Mouse (Mus musculus) heart, postnatal 25 days (tissue): ENCODE results near the gene Sephs2. TPM values are rescaled to one million over a fixed set of nuclear protein-coding genes. Genes with fewer than 3 reads are reported as not detected.

Experiments used
- DNase-seq: peaks from one replicate; pipeline ENCODE4 v3.0.0; 2022; ENCODE audit warnings: low spot score
- intact Hi-C: fragments of 180-260 bp; cut with DNase I; formaldehyde crosslinking; loops from one replicate; pipeline ENCODE4 v1.15.1; 2025
- total RNA-seq, 2 experiments: library from RNA; stranded (reverse); gene quantifications; 2 replicates each; pipeline ENCODE4 v1.2.3; 2021

The Sephs2 gene
- total RNA-seq, result 10 to 100 TPM; 27.8 to 30.0 TPM

DNA sequence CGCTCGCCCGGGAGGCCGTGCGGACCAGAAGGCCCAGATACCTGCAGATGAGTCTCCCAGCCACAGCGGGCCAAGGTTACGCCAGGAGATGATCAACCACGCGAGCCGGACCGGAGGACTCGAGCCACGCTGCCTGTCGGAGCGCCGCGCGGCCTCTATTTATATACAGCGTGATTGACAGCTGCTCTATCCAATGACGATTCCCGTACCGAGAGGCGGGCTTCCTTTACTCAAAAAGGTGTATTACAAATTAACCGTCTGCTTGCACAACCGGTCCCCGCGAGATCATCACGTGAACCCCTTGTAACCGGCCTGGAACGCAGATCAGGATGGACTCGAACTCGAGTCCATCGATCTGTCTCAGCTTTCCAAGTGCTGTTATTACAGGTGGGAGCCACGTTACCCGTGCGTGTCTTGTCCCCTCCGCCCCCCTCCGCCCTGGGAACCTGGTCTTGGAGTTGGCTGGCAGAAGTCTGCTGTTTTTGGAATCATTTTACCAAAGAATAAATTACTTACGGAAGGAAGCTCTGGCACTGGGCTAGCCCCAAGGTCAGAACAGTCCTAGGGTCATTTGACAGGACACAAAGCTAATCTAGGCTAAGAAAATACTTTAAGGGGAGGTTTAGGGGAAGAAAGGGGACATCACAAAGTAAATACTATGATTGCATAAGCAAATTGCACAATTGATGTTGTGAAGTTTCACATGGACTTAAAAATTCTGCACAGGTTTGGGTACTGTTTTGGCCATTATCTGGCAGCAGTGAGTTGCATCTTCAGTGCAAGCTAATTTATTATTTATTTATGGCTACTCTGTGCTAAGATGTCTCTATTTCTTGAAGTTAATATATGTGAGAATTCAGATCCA lies at the start of gene Sephs2:
Gene Sephs2 (minus strand): TSS at position 131 of the 865 bp plus-strand sequence.
- DNase-seq, result peak; percentile 88
- intact Hi-C loops, result no loop called here

DNA sequence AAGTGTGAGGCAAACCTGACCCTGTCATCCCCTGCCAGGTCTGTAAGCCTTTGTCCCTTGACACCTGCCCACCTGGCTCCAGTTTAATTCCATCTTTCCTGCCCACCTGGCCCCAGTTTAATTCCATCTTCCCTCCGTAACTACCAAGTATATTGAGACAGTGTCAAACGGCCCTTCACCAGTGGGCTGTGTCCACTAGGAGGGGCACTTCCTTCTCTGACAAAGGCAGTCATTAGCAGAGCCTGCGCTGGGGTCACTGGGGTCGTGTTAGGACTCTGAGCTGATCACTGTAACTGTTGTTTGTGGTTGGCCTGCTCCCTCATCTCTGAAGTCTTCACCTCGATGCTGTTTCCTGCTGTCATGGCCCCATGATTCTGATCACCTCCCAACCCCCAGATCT lies 48.2 kb upstream of the Sephs2 start:
- DNase-seq, result no peak
- intact Hi-C loops, result no loop called here

DNA sequence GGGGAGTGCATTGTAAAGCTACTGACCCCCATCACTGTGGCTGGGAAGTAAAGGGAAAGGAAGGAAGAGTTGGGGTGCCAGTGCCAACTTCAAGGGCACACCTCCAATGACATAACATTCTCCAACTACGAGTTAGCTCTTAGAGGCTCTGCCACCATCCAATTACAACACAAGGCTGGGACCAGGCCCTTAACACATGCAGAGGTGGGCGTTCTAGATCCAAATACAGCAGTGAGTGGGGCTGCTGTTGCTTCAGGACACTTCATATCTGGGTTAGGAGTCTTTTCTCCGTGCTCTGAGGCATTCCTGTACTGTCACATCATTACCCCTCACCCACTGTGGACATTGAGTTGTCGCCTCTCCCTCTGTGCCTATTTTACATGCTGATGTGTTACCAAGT lies 47.3 kb upstream of the Sephs2 start:
- intact Hi-C loops, result no loop called here
- no peak for DNase-seq

DNA sequence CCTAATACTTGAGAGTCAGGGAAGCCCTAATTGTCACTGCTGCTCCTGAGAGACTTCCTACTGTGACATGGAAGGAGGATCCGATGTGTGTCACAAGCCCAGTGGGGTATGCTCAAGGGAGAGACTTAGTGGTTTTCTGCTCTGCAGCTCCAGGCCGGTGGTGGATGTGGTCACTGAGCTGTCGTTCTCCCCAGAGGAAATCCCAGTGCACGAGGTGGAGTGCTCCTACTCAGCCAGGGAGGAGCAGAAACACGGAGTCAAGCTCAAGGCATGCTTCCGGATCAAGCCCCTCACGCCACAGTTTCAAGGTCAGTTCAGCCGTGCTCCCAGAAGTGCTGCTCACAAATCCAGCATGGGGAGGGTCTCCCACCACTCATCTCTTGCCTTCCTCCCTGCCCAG lies 40.1 kb upstream of the Sephs2 start:
- intact Hi-C loops, result loop anchor here (10.0 kb wide), 1 partner anchor 341 kb away; no protein-coding TSS in a partner anchor
- no peak for DNase-seq

DNA sequence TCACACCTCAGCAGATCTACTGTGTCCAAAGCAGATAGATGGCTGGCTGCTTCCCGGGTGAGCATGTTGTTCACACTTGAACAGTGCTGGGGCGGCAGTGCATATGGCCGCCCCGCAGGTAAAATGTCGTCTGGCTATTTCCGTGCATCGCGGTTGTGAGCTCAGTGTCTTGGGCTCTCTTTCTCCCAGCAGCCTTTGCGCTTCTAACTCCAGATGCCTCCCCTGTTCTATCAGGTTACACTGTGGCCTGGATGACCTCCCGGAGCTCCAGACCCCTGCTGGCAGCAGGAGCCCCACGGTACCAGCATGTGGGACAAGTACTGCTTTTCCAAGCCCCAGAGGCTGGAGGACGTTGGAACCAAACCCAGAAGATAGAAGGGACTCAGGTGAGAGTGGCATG lies 36.1 kb upstream of the Sephs2 start:
- intact Hi-C loops, result loop anchor here (5.0 to 10.0 kb wide), 2 partner anchors 187 to 345 kb away; no protein-coding TSS in a partner anchor
- no peak for DNase-seq

DNA sequence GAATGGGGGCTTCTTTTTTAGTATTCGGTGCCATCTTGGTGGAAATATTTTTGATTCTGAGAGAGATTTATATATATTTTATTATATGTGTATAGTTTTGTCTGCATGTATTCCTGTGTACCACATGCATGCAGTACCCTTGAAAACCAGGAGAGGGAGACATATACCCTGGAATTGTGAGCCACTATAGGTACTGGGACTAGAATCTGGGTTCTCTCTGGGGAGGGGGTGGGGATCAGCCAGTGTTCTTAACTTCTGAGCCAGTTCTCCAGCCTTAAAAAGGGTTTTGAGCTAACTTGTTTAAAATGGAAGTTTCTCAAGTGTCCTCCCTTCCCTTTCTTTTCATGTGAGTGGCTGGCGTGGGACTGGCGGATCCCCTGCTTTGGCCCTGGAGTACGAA lies 35.0 kb upstream of the Sephs2 start:
- intact Hi-C loops, result loop anchor here (5.0 kb wide), 1 partner anchor 188 kb away; no protein-coding TSS in a partner anchor
- no peak for DNase-seq

DNA sequence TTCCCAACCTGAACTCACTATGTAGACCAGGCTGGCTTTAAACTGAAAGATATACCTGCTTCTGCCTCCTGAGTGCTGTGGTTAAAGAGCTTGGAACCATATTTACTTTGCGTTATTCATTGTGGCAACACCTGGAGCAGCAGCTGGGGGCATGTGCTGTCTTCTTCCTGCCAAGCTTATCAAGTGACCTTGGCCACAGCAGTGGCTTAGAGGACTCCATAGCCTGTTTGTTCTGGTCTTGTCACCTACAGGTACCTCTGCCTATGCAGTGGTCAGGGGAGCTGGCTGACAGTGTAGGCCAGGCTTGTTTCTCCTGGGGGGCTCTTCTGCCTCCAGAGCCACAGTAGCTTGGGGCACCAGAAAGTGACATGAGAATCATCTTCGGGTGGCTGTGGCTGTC lies 34.6 kb upstream of the Sephs2 start:
- DNase-seq, result no peak
- intact Hi-C loops, result loop anchor here (5.0 kb wide), 1 partner anchor 189 kb away; no protein-coding TSS in a partner anchor

DNA sequence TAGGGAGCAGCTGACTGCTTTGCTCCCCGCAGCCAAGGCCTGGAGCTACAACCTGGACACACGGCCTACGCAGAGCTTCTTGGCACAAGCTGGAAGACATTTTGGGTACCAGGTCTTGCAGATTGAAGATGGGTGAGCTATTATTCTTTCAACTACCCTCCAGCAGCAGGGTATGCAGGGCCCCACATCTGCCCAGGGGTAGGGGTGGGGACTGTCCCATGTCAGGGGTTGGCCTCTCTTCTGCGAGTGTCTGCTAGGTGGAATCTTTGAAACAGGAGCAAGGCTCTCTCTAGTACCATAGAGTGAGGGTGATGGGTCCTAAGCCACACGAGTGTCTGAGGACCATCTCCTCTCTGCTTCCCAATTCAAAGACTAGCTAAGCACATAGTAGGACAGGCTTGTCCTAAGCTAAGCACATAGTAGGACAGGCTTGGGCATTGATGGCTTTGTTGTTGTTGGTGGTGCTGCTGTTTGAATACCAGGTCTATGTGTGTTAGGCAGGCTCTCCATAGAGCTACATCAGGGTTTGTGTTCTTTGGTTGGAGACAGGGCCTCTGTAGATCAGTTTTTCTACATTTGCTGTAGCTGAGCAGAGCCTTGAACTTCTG lies 23.8 kb upstream of the Sephs2 start:
- DNase-seq, result no peak
- intact Hi-C loops, result no loop called here

DNA sequence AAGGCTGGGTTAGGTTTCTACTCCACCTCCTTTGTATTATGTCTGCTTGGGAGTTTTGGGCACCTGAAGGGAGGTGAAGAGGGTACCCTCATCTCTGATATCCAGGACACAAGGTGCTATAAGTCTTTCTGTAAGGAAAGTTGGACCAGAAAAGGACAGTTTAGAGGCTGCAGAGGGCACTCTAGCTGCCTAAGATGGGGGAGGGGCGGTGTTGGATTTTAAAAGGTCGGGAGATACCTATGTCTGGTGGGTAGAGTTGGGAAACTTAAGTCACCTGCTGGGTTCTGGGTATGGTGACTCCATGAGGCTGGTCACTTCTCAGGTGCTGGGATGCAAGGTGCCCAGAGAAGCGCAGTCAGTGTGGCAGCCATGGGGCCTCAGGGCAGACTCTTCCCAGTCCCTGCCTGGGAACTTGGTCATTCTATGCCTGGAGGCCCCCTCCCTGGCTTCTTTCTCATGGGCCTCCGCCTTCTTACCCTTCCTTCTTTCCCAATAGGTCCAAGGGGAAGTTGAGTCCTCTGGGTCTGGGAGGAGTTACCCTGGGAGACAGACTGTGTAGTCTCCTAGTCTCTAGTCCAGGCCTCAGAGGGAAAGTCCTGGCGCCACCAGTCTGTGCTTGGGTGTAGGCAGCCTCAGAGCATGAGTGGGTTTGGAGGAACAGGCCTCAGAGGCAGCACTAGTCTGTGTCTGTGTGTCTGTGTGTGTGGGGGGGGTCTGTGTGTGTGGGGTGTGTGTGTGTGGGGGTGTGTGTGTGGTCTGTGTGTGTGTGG lies 23.1 kb upstream of the Sephs2 start:
- intact Hi-C loops, result no loop called here
- DNase-seq, result no peak

DNA sequence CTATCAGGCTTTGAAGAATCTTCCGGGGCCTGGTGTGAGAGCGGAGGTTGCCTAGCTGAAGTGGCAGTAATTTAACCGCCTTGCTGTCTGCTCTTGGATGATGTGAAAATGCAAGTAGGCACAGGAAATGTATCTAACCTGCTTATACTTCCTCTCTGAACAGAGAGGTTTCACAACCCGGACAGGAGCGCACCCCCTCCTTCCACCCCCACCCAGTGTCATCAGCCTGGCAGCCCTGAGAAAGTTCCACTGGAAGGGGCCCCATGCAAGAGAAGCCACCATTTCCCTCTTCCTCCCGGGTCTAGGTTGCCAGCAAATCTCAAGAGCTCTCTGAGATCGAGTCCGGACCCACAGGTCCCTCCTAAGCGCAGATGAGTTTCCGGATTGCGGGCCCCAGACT lies 22.2 kb upstream of the Sephs2 start, which contains the start of gene Itgal:
Gene Itgal (plus strand): TSS at position 163 of the 400 bp plus-strand sequence.
- no peak for DNase-seq
- intact Hi-C loops, result no loop called here

DNA sequence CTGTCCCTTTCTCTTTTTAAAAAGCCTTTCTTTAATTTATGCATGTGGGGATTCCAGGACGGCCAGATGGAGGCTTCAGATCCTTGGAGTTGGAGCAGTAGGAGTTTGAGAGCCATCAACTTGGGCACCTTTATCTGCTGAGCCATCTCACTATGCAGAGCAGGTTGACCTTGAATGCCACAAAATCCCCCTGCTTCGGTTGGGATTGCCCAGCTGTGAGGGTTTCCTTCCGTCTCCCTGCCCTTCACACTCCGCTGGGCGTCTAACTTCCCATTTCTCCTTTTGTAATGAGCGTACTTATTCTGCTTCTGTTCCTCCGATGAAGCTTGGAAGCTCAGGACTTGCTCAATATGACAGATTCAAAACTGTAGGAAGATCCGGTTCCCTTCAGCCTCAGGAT lies 16.3 kb upstream of the Sephs2 start:
- DNase-seq, result no peak
- intact Hi-C loops, result no loop called here

DNA sequence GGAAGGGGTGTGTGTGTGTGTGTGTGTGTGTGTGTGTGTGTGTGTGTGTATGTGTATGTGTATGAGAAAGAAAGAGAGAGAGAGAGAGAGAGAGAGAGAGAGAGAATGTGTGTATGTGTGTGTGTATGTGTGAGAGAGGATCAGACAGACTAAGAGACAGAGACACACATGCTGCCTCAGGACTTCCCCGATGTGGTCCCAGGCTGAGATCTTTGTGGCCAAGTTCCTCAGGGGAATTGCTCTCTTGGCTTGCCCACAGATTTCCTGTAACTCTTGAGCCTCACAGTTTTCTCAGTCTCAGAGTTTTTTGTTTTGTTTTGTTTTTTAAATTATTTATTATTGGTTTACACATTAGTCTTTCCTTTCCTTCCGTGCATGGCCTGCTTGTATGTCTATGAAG lies 15.5 kb upstream of the Sephs2 start:
- no peak for DNase-seq
- intact Hi-C loops, result no loop called here

DNA sequence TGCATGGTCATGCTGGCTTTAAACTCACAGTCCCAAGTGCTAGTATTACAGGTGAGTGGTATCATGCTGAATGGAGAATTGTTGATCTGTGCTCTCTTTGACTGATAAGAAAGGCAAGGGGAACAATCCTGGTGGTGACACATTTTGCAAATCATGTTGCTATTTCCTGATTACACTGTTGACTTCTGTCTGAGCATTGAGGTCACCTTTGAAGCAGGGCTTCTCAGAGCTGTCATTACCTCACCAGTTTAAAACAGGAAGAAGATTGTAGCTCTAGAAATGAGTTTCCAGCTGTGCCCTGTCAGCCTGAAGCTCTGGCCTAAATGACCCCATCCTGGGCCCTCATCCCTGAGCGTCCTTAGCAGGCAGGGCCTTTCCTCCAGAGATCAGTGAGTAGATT lies 14.1 kb upstream of the Sephs2 start:
- intact Hi-C loops, result no loop called here
- DNase-seq, result no peak

DNA sequence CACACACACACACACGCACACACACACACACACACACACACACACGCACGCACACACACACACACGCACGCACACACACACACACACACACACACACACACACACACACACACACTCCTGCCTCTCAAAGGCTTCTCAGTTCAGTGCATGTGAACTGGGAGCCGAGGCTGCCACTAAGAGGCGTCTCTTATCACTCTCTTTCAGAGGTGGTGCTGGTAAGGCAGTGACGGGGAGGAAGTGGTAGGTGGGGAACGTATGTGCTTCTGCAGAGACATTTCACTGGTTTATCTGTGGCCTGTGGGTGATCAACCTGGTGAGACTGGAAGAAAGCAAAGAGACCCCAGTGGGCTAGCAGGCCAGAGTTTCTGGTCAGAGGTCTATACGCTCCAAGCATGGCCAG lies 11.3 kb upstream of the Sephs2 start:
- no peak for DNase-seq
- intact Hi-C loops, result no loop called here

DNA sequence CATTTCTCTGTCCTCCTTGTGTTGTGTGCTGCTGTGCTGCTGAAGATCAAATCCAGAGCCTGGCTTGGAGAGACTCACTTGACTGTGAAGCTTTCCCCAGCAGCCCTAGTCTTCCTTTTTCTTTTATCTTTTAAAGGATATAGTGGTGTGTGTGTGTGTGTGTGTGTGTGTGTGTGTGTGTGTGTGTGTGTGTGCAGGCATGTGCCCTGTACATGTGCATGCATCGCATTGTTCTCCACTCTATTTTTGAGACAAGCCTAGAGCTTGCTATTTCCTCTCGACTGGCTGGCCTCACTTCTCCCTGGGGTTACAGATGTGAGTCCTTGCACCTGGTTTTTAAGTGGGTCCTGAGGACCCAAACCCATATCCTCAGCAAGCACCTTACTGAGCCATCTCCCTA lies 8.3 kb upstream of the Sephs2 start:
- intact Hi-C loops, result no loop called here
- DNase-seq, result no peak

DNA sequence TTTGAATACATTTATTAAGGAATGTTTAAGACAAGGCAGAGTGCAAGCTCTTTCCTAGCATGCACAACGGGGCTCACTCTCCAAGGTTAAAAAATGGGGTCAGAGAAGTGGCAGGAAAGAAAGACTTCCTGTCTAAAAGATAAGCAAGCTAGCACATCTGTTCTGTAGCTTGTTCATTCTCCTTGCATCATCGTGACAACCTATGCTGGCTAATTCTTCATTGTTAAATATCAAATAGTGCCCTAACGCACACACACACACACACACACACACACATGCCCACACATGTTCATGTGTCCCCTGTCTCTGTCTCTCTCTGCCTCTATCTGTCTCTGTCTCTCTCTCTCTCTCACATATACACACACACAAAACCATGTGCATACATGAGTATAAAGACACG lies 7.3 kb upstream of the Sephs2 start:
- intact Hi-C loops, result no loop called here
- DNase-seq, result no peak

DNA sequence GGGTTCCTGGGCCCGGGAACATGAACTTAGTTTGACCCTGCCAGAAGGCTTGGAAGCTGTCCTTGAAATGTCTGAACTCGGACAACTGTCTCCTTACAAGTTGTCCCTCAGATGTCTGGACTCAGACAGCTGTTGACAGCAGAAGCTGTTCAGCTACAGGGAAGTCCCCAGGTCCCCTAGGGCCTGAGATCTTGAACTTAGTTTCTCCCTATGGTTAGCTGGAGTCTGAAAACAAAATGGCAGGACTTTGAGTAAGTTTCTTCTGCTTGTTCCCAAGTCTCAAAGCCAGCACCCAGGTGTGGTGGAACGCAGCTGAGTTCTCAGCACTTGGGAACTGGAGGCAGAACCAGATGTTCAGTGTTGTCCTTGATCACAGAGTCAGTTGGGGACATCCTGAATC lies 6.2 kb upstream of the Sephs2 start:
- intact Hi-C loops, result no loop called here
- no peak for DNase-seq

DNA sequence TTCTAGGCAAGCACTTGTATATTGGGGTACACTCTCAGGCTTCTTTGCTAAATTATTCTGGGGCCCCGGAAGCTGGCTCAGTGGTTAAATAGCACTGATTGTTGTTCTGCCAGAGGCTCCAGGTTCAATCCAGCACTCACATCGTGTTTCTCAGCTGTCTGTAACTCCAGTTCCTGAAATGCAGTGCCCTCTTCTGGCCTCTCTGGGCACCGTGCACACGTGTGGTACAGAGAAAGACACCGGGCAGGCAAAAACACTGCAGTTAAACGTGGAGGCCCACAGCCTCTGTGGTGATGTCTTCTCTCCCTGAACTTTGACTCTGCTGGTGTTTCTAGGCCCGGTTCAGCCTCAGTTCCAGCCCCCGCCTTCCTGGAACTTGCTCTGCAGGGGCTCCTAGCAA lies 4.5 kb upstream of the Sephs2 start:
- no peak for DNase-seq
- intact Hi-C loops, result no loop called here

DNA sequence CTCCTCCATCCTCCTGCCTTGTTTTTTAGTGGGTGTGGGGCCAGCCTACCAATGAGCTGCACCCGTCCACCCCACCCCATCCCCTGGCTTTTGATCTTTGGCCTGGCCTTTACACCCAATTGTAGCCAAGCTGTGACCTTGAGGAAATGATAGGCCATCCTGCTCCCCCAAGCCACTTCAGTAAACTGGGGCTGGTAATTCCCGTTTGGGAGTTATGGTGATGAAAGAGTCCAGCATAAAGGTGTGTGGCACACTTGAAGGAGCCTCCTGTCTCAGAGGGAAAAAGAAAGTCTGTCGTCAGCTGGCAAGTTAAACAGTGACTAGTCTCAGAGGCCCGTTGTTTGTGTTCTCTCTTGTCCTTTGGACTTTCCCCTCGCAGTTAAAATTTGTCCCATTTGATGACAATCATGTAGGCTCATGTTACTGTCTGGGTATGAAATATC lies 2.7 kb upstream of the Sephs2 start:
- no peak for DNase-seq
- intact Hi-C loops, result no loop called here

DNA sequence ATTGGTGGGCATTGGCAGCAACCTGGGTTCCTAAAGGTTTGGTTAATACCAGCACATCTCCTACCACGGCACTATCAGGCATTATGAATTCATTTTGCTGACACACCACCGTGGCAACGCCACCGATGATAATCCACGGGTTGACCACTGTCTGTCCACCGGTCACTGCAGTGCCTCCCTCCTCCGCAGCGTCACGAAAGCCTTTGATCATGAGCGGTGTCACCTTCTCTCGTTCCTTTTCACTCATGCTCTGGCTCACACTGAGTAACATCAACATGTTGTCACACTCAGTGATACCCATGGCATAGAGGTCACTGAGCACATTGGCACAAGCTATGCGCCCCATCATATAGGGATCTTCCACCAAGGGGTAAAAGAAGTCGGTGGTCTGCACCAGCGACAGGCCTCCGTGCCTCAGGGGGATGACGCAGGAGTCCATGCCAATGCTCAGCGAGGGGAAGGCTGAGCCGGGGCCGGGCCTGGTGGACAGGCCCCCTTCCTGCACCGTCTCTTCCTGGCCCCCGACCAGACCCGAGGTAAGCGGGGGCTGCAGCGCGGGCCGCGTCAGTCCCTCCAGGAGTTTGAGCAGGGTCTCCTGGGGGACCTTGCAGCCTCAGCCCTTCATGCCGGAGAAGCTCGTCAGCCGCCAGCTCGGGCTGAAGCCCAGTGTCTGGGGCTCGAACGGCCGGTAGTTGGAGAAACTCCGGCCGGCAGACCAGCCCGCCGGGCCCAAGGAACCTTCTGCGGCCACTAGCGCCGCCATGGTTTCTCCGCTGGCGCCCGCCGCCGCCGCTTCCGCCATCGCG lies 534 bp downstream of the Sephs2 start:
- intact Hi-C loops, result no loop called here
- no peak for DNase-seq
